9 mouse cellular contexts compared by ENCODE assay signal in genomic region chr4:117097969-117098763, GRCm38 (mm10). TPM values are rescaled to one million over a fixed set of nuclear protein-coding genes. Genes with fewer than 3 reads are reported as not detected.
DNase-seq lines count a peak whose midpoint lies in the region; ATAC-seq and TF ChIP-seq lines count a peak whose summit lies in the region.
"Had no signal": no experiment of that assay in that cellular context is flagged by ENCODE, and none has a peak within 500 bp of the region (broad histone marks: within the 10 kb centered on the region; RNA-seq: fewer than 3 reads in every experiment).

No protein-coding gene starts in this region.

- no peaks in the 10 kb centered on the region for H3K9me3 ChIP-seq in liver, embryonic 12.5 days (replicated peaks)
- no peaks in the 10 kb centered on the region for H3K9me3 ChIP-seq in forebrain, embryonic 11.5 days (ENCODE audit: control insufficient read depth, low read length)
- no peaks in the 10 kb centered on the region for H3K9me3 ChIP-seq in intestine, embryonic 14.5 days (ENCODE audit: control insufficient read depth, low read length)

- no peaks in the 10 kb centered on the region for H3K27me3 ChIP-seq in liver, adult 2 months (ENCODE audit: control insufficient read depth, insufficient read depth, low read length)
- H3K27me3 ChIP-seq in liver, embryonic 12.5 days (replicated peaks): peaks cover 51% of the 10 kb centered on the region
- peaks cover 14% of the 10 kb centered on the region; the same call in 1 of the 2 replicates for H3K27me3 ChIP-seq in forebrain, embryonic 11.5 days (ENCODE audit: control insufficient read depth, insufficient read depth, low read length)
- H3K27me3 ChIP-seq in intestine, embryonic 14.5 days (replicated peaks; ENCODE audit: control insufficient read depth, insufficient read depth, low read length): no peaks in the 10 kb centered on the region

- WGBS in liver, adult 2 months: 73% methylated on average over 8 of the region's 8 CpGs
- WGBS in liver, embryonic 12.5 days (ENCODE audit: insufficient replicate concordance): 66% methylated on average over 8 of the region's 8 CpGs
- 68% methylated on average over 8 of the region's 8 CpGs for WGBS in forebrain, embryonic 11.5 days
- 43% methylated on average over 8 of the region's 8 CpGs for WGBS in intestine, embryonic 14.5 days

- no peak overlapping the region for H3K9ac ChIP-seq in liver, adult 2 months (ENCODE audit: low read depth, low read length)
- no peak overlapping the region for H3K9ac ChIP-seq in liver, embryonic 12.5 days
- H3K9ac ChIP-seq in forebrain, embryonic 11.5 days (ENCODE audit: low read length): no peak overlapping the region
- H3K9ac ChIP-seq in intestine, embryonic 14.5 days (ENCODE audit: low read length): peak overlapping the region; percentile 7; the same call in 1 of the 2 replicates

- no peaks in the 10 kb centered on the region for H3K79me2 ChIP-seq in liver, adult 2 months (ENCODE audit: control insufficient read depth, insufficient read depth, low read length)

- TF ChIP-seq POLR2A in liver, adult 2 months (IDR thresholded peaks at IDR 0.05; ENCODE audit: extremely low read depth, insufficient read depth, low read length): no peak

- no peaks in the 10 kb centered on the region for H3K36me3 ChIP-seq in liver, adult 2 months (ENCODE audit: control insufficient read depth, insufficient read depth, low read length)
- no peaks in the 10 kb centered on the region for H3K36me3 ChIP-seq in liver, embryonic 12.5 days
- H3K36me3 ChIP-seq in forebrain, embryonic 11.5 days (ENCODE audit: control insufficient read depth, insufficient read depth, low read length): no peaks in the 10 kb centered on the region
- H3K36me3 ChIP-seq in intestine, embryonic 14.5 days (ENCODE audit: control insufficient read depth, insufficient read depth, low read length): peaks cover 11% of the 10 kb centered on the region; the same call in 1 of the 2 replicates

- H3K4me1 ChIP-seq in liver, adult 2 months (ENCODE audit: control insufficient read depth, insufficient read depth, low read length): peaks cover 14% of the 10 kb centered on the region
- H3K4me1 ChIP-seq in liver, embryonic 12.5 days: peaks cover 15% of the 10 kb centered on the region
- H3K4me1 ChIP-seq in forebrain, embryonic 11.5 days (replicated peaks; ENCODE audit: control insufficient read depth, insufficient read depth, low read length): peaks cover 9% of the 10 kb centered on the region
- peaks cover 10% of the 10 kb centered on the region; the same call in 1 of the 2 replicates for H3K4me1 ChIP-seq in intestine, embryonic 14.5 days (replicated peaks; ENCODE audit: control insufficient read depth, insufficient read depth, low read length)

- DNase-seq in liver, adult 2 months (ENCODE audit: extremely low read depth, low read depth, low spot score): peak; percentile 39
- no peak for DNase-seq in forebrain, embryonic 11.5 days (ENCODE audit: low spot score)
- no peak for DNase-seq in intestine, embryonic 14.5 days (ENCODE audit: low spot score)
- DNase-seq in retina, embryonic 14.5 days (ENCODE audit: low spot score): peak; percentile 46
- no peak for DNase-seq in urinary bladder, adult 2 months (ENCODE audit: low spot score)
- DNase-seq: thymus, postnatal 14 days had no signal

- H3K4me3 ChIP-seq in liver, adult 2 months (ENCODE audit: insufficient read depth, low read depth, low read length): no peak overlapping the region
- H3K4me3 ChIP-seq in liver, embryonic 12.5 days: no peak overlapping the region
- no peak overlapping the region for H3K4me3 ChIP-seq in forebrain, embryonic 11.5 days (ENCODE audit: low read depth, low read length)
- peak overlapping the region; percentile 79; the same call in 1 of the 2 replicates for H3K4me3 ChIP-seq in intestine, embryonic 14.5 days (ENCODE audit: low read depth, low read length)
- H3K4me3 ChIP-seq: myocyte had no signal

- no peak for ATAC-seq in liver, embryonic 12.5 days
- 0 out of 2 replicates have a peak, but pooled peaks have one; percentile 4 for ATAC-seq in forebrain, embryonic 11.5 days (replicated peaks; ENCODE audit: low FRiP score)
- no peak; the same call in 1 of the 2 replicates for ATAC-seq in intestine, embryonic 14.5 days (replicated peaks; ENCODE audit: low FRiP score, low TSS enrichment, low read depth)
- no peak for ATAC-seq in cerebellum, adult (ENCODE audit: insufficient number of reproducible peaks, low FRiP score, low TSS enrichment)

- TF ChIP-seq CTCF in liver, adult 2 months (IDR thresholded peaks at IDR 0.05; ENCODE audit: low read depth, low read length): no peak

- H3K27ac ChIP-seq in liver, adult 2 months (replicated peaks; ENCODE audit: insufficient read depth, low read depth, low read length): no peak overlapping the region; the same call in 1 of the 2 replicates
- H3K27ac ChIP-seq in liver, embryonic 12.5 days: no peak overlapping the region
- no peak overlapping the region for H3K27ac ChIP-seq in forebrain, embryonic 11.5 days (ENCODE audit: low read depth, low read length)
- peak overlapping the region; percentile 39 for H3K27ac ChIP-seq in intestine, embryonic 14.5 days (ENCODE audit: low read depth)

- H3K4me2 ChIP-seq in liver, embryonic 12.5 days: no peak overlapping the region
- H3K4me2 ChIP-seq in forebrain, embryonic 11.5 days (ENCODE audit: low read depth, low read length, severe bottlenecking): peak overlapping the region; percentile 96; the same call in 1 of the 2 replicates
- peak overlapping the region; percentile 79 for H3K4me2 ChIP-seq in intestine, embryonic 14.5 days (ENCODE audit: low read length)

RNA-seq across cellular contexts. Expression of gene Ptch2, which starts 2.3 kb away (rescaled TPM):
- 0.18 and 0.34 TPM in 2 replicates for total RNA-seq in liver, adult 2 months (2014; rRNA removed)
- 1.0 and 1.4 TPM in 2 replicates for polyA plus RNA-seq in liver, adult 2 months (2012; rRNA removed)
- 1.3 and 1.4 TPM in 2 replicates for polyA plus RNA-seq in liver, embryonic 12.5 days (2016; fragmentation: Nextera tagmentation; extraction: Ambion mirVana)
- 5.8 and 6.4 TPM in 2 replicates for polyA plus RNA-seq in forebrain, embryonic 11.5 days (2014; fragmentation: Nextera tagmentation; extraction: Ambion mirVana)
- polyA plus RNA-seq in intestine, embryonic 14.5 days (2014; fragmentation: Nextera tagmentation; extraction: Ambion mirVana): 8.2 and 8.4 TPM in 2 replicates
- polyA plus RNA-seq in urinary bladder, adult 2 months (2012; rRNA removed): 2.2 and 3.3 TPM in 2 replicates

RNA-seq across cellular contexts. Expression of gene Btbd19, which starts 27.4 kb away (rescaled TPM):
- 0.67 and 0.74 TPM in 2 replicates for total RNA-seq in liver, adult 2 months (2014; rRNA removed)
- polyA plus RNA-seq in liver, adult 2 months (2012; rRNA removed): 0.86 and 1.8 TPM in 2 replicates
- polyA plus RNA-seq in liver, embryonic 12.5 days (2016; fragmentation: Nextera tagmentation; extraction: Ambion mirVana): 6.4 and 7.1 TPM in 2 replicates
- 4.1 and 6.5 TPM in 2 replicates for polyA plus RNA-seq in forebrain, embryonic 11.5 days (2014; fragmentation: Nextera tagmentation; extraction: Ambion mirVana)
- polyA plus RNA-seq in intestine, embryonic 14.5 days (2014; fragmentation: Nextera tagmentation; extraction: Ambion mirVana): 6.6 and 7.2 TPM in 2 replicates
- polyA plus RNA-seq in urinary bladder, adult 2 months (2012; rRNA removed): 13.0 and 19.4 TPM in 2 replicates

RNA-seq across cellular contexts. Expression of gene Tctex1d4, which starts 28.4 kb away (rescaled TPM):
- not detected in 2 replicates for total RNA-seq in liver, adult 2 months (2014; rRNA removed)
- 0.17 TPM in 1 of 2 replicates, not detected in the other for polyA plus RNA-seq in liver, adult 2 months (2012; rRNA removed)
- polyA plus RNA-seq in liver, embryonic 12.5 days (2016; fragmentation: Nextera tagmentation; extraction: Ambion mirVana): not detected in 2 replicates
- not detected in 2 replicates for polyA plus RNA-seq in forebrain, embryonic 11.5 days (2014; fragmentation: Nextera tagmentation; extraction: Ambion mirVana)
- not detected in 2 replicates for polyA plus RNA-seq in intestine, embryonic 14.5 days (2014; fragmentation: Nextera tagmentation; extraction: Ambion mirVana)
- polyA plus RNA-seq in urinary bladder, adult 2 months (2012; rRNA removed): 0.35 and 0.58 TPM in 2 replicates

RNA-seq across cellular contexts. Expression of gene Plk3, which starts 35.6 kb away (rescaled TPM):
- 10.7 and 19.5 TPM in 2 replicates for total RNA-seq in liver, adult 2 months (2014; rRNA removed)
- polyA plus RNA-seq in liver, adult 2 months (2012; rRNA removed): 21.2 and 31.7 TPM in 2 replicates
- polyA plus RNA-seq in liver, embryonic 12.5 days (2016; fragmentation: Nextera tagmentation; extraction: Ambion mirVana): 2.2 and 2.8 TPM in 2 replicates
- polyA plus RNA-seq in forebrain, embryonic 11.5 days (2014; fragmentation: Nextera tagmentation; extraction: Ambion mirVana): 16.0 and 17.4 TPM in 2 replicates
- 3.1 and 3.7 TPM in 2 replicates for polyA plus RNA-seq in intestine, embryonic 14.5 days (2014; fragmentation: Nextera tagmentation; extraction: Ambion mirVana)
- polyA plus RNA-seq in urinary bladder, adult 2 months (2012; rRNA removed): 12.6 and 15.5 TPM in 2 replicates

RNA-seq across cellular contexts. Expression of gene Rps8, which starts 57.9 kb away (rescaled TPM):
- 449 and 482 TPM in 2 replicates for total RNA-seq in liver, adult 2 months (2014; rRNA removed)
- polyA plus RNA-seq in liver, adult 2 months (2012; rRNA removed): 311 and 370 TPM in 2 replicates
- 960 and 969 TPM in 2 replicates for polyA plus RNA-seq in liver, embryonic 12.5 days (2016; fragmentation: Nextera tagmentation; extraction: Ambion mirVana)
- 797 and 841 TPM in 2 replicates for polyA plus RNA-seq in forebrain, embryonic 11.5 days (2014; fragmentation: Nextera tagmentation; extraction: Ambion mirVana)
- 1,373 and 1,522 TPM in 2 replicates for polyA plus RNA-seq in intestine, embryonic 14.5 days (2014; fragmentation: Nextera tagmentation; extraction: Ambion mirVana)
- 1,373 and 1,379 TPM in 2 replicates for polyA plus RNA-seq in urinary bladder, adult 2 months (2012; rRNA removed)

Comparison
In these comparisons a context has a peak if more than half of its experiments do, and no peak if none do; other contexts are left out.
1. DNase-seq: peak in liver, adult 2 months (single experiment) and retina, embryonic 14.5 days (single experiment); none in forebrain, embryonic 11.5 days (single experiment), intestine, embryonic 14.5 days (single experiment) and urinary bladder, adult 2 months (single experiment).